Mouse (Mus musculus) forebrain, embryonic 13.5 days (tissue): ENCODE results near the gene Mettl14. TPM values are rescaled to one million over a fixed set of nuclear protein-coding genes. Genes with fewer than 3 reads are reported as not detected.

ENCODE experiments used
- ATAC-seq: fragments of 200-750 bp; cut with Nextera tagmentation; 2 replicates; pipeline ENCODE4 v1.8.0; 2017
- H3K27ac ChIP-seq: fragments of 300-500 bp; sonication (generic); 2 replicates; pipeline ENCODE4 v1.5.1; 2015; ENCODE audit warnings: inconsistent platforms, mild to moderate bottlenecking, moderate library complexity
- H3K27me3 ChIP-seq: fragments of 300-500 bp; sonication (generic); 2 replicates; pipeline ENCODE4 v1.6.1; 2015; ENCODE audit warnings: mild to moderate bottlenecking, inconsistent platforms
- H3K36me3 ChIP-seq: fragments of 300-500 bp; sonication (generic); 2 replicates; pipeline ENCODE4 v1.6.1; 2015; ENCODE audit warnings: mild to moderate bottlenecking, inconsistent platforms; ENCODE audit not compliant: poor library complexity, severe bottlenecking
- H3K4me1 ChIP-seq: fragments of 300-500 bp; sonication (generic); 2 replicates; pipeline ENCODE4 v1.6.1; 2015; ENCODE audit warnings: inconsistent platforms
- H3K4me2 ChIP-seq: fragments of 300-500 bp; sonication (generic); 2 replicates; pipeline ENCODE4 v1.6.1; 2015; ENCODE audit warnings: inconsistent platforms, mild to moderate bottlenecking, moderate library complexity
- H3K4me3 ChIP-seq: fragments of 300-500 bp; sonication (generic); 2 replicates; pipeline ENCODE4 v1.5.1; 2015; ENCODE audit warnings: mild to moderate bottlenecking, inconsistent platforms
- H3K9ac ChIP-seq: fragments of 300-500 bp; sonication (generic); 2 replicates; pipeline ENCODE4 v1.6.1; 2015; ENCODE audit warnings: mild to moderate bottlenecking, inconsistent platforms
- H3K9me3 ChIP-seq: fragments of 300-500 bp; sonication (generic); replicated peaks from 2 replicates; pipeline ENCODE4 v1.6.1; 2016; ENCODE audit warnings: inconsistent platforms
- WGBS: fragments of 180-500 bp; shearing (Covaris S2); methylation state at CpG from one replicate; pipeline ENCODE4 v1.1.7; 2015; 5-methylcytosine and 5-hydroxymethylcytosine counted together
- polyA plus RNA-seq: library from polyadenylated mRNA; unstranded; fragments of >200 nt; fragmentation: Nextera tagmentation; extraction: Ambion mirVana; gene quantifications from 2 replicates; pipeline ENCODE4 v1.2.1, GENCODE M21; 2015

Gene Mettl14
- polyA plus RNA-seq, 1 experiment from 2014 or later = 33.0 TPM

- H3K27ac ChIP-seq = no peak overlapping the region
- no peaks in the 10 kb centered on the region for H3K27me3 ChIP-seq
- no peaks in the 10 kb centered on the region for H3K9me3 ChIP-seq
- H3K4me1 ChIP-seq = no peaks in the 10 kb centered on the region
- no peak for ATAC-seq
- no peak overlapping the region for H3K9ac ChIP-seq
- WGBS = 87% methylated on average over 2 of the region's 2 CpGs
- no peak overlapping the region for H3K4me3 ChIP-seq
- no peak overlapping the region for H3K4me2 ChIP-seq
- H3K36me3 ChIP-seq = no peaks in the 10 kb centered on the region
Measured at GRCm38 (mm10) chr3:123332330-123333054, 53.4 kb downstream of the Mettl14 start.

GRCm38 (mm10) chr3:123330221-123330620, 55.7 kb downstream of the Mettl14 start:
- Histone ChIP-seq H3K9me3 (no peaks in the 10 kb centered on the region), H3K27ac (no peak overlapping the region), H3K4me1 (no peaks in the 10 kb centered on the region), H3K4me3 (no peak overlapping the region), H3K36me3 (no peaks in the 10 kb centered on the region), H3K27me3 (no peaks in the 10 kb centered on the region), H3K4me2 (no peak overlapping the region), H3K9ac (no peak overlapping the region)
- no peak for ATAC-seq
- WGBS = 88% methylated on average over 4 of the region's 4 CpGs

- peak; percentile 38; the same call in 1 of the 2 replicates for ATAC-seq
- H3K27ac ChIP-seq = no peak overlapping the region
- H3K4me2 ChIP-seq = no peak overlapping the region
- WGBS = 50% methylated on average over 6 of the region's 6 CpGs
- H3K9ac ChIP-seq = no peak overlapping the region
- H3K4me1 ChIP-seq = no peaks in the 10 kb centered on the region
- H3K36me3 ChIP-seq = no peaks in the 10 kb centered on the region
- no peaks in the 10 kb centered on the region for H3K27me3 ChIP-seq
- no peaks in the 10 kb centered on the region for H3K9me3 ChIP-seq
- H3K4me3 ChIP-seq = no peak overlapping the region
Measured at GRCm38 (mm10) chr3:123329251-123329650, 56.7 kb downstream of the Mettl14 start.

- H3K4me3 ChIP-seq = no peak overlapping the region
- H3K4me1 ChIP-seq = no peaks in the 10 kb centered on the region
- no peak overlapping the region for H3K4me2 ChIP-seq
- no peaks in the 10 kb centered on the region for H3K36me3 ChIP-seq
- ATAC-seq = no peak
- H3K27ac ChIP-seq = no peak overlapping the region
- H3K9me3 ChIP-seq = no peaks in the 10 kb centered on the region
- WGBS = 84% methylated on average over 4 of the region's 4 CpGs
- H3K9ac ChIP-seq = no peak overlapping the region
- H3K27me3 ChIP-seq = no peaks in the 10 kb centered on the region
Measured at GRCm38 (mm10) chr3:123324326-123324725, 61.6 kb downstream of the Mettl14 start.

GRCm38 (mm10) chr3:123322147-123322546, 63.8 kb downstream of the Mettl14 start:
- Histone ChIP-seq H3K4me3 (no peak overlapping the region), H3K9ac (no peak overlapping the region), H3K27ac (no peak overlapping the region), H3K27me3 (no peaks in the 10 kb centered on the region), H3K36me3 (no peaks in the 10 kb centered on the region), H3K4me2 (no peak overlapping the region), H3K4me1 (no peaks in the 10 kb centered on the region), H3K9me3 (no peaks in the 10 kb centered on the region)
- WGBS = 24% methylated on average over 1 of the region's 1 CpGs
- ATAC-seq = peak; percentile 58; the same call in 1 of the 2 replicates

GRCm38 (mm10) chr3:123321612-123322011, 64.3 kb downstream of the Mettl14 start:
- Histone ChIP-seq H3K27me3 (no peaks in the 10 kb centered on the region), H3K4me1 (no peaks in the 10 kb centered on the region), H3K27ac (no peak overlapping the region), H3K9ac (no peak overlapping the region), H3K36me3 (no peaks in the 10 kb centered on the region), H3K9me3 (no peaks in the 10 kb centered on the region), H3K4me2 (no peak overlapping the region), H3K4me3 (no peak overlapping the region)
- ATAC-seq = peak; percentile 59
- 84% methylated on average over 6 of the region's 6 CpGs for WGBS

- ATAC-seq = no peak
- Histone ChIP-seq H3K36me3 (no peaks in the 10 kb centered on the region), H3K4me3 (no peak overlapping the region), H3K27ac (no peak overlapping the region), H3K4me1 (no peaks in the 10 kb centered on the region), H3K27me3 (no peaks in the 10 kb centered on the region), H3K9me3 (no peaks in the 10 kb centered on the region), H3K9ac (no peak overlapping the region), H3K4me2 (no peak overlapping the region)
- 84% methylated on average over 9 of the region's 9 CpGs for WGBS
Measured at GRCm38 (mm10) chr3:123320341-123320740, 65.6 kb downstream of the Mettl14 start.

Other genes starting within 250 kb of the Mettl14 start
- gene Synpo2, start 150.0 kb downstream of the Mettl14 start, polyA plus RNA-seq = 0.55 and 0.72 TPM in 2 replicates
- gene Sec24d, start 118.7 kb downstream of the Mettl14 start, polyA plus RNA-seq = 10.8 and 10.9 TPM in 2 replicates
- 1.4 and 2.6 TPM in 2 replicates for gene Prss12, start 60.8 kb upstream of the Mettl14 start, polyA plus RNA-seq